Mouse (Mus musculus): ENCODE measurements around the gene Rasal2.
"Not testable (repeated sequence)": the region's sequence is repeated elsewhere in the genome, so short reads cannot be mapped to it uniquely, and the experiment has no call there.

Rasal2 gene

DNA sequence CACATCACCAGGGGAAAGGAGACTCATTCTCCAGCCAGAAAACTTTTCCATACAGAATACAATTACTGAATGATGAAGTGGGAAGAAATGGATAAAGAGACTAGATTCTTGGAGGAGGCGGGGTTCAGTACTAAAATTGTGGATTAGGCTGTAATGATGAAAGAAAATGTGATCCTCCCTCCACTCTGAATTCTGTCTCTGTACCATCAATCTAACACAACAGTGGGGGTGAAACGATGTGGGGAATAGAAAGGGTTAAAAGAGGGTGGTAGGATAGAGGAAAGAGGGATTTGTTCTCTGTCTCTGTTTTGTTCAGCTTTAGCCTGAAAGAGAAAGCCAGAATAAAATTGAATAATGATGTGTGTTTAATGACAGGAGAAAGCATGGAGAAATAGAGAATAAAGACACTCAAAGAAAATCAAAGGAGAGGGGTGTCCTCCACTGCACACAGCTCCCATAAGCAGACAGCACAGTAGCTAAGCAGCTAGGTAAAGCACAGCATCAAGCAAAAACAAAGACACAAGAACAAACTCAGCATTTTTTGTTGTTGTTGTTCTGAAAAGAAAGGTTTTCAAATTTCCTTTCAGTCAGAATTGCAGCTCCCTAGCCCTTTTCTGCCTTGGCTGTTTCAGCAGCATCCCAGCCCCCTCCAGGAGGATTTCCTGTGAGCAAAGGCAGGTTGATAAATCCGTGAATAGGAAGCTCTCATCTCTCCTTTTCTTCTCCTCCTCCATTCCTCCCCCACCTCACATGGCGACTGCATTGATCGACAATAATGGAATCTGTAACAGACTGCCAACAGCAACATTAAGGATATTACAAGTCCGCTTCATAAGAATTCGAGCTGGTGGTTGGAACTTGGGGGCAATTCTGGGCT lies 168.6 kb downstream of the Rasal2 start:
- no peak for DNase-seq (ENCODE audit: low spot score)

DNA sequence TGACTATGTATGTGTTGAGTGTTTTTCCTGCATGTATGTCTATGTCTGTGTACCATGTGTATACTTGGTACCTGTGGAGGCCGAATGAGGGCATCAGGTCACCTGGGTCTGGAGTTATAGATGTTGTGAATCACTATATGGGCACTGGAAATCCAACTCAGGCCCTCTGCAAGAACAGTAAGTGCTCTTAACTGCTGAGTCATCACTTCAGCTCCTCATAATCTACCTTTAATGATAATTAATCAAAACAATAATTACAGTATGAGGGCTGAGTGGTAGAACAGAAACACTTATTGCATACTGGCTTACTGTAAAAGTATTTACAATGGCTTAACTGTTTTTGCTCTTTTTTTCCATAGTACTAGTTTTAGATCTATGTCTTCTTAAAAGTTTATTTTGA lies 172.7 kb downstream of the Rasal2 start:
- no peak for DNase-seq (ENCODE audit: low spot score)

DNA sequence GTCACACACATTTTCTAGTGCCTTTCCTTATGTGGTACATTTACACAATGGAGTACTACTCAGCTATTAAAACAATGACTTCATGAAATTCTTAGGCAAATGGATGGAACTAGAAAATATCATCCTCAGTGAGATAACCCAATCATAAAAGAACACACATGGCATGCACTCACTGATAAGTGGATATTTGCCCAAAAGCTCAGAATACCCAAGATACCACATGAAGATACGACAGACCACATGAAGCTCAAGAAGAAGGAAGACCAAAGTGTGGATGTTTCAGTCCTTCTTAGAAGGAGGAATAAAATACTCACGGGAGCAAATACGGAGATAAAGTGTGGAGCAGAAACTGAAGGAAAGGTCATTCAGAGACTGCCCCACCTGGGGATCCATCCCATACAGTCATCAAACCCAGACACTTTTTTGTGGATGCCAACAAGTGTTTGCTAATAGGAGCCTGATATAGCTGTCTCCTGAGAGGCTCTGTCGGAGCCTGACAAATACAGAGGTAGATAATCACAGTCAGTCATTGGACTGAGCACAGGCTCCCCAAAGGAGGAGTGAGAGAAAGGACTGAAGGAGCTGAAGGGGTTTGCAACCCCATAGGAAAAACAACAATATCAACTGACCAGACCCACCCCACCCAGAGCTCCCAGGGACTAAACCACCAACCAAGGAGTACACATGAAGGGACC lies 175.6 kb downstream of the Rasal2 start:
- DNase-seq (ENCODE audit: low spot score), result not testable (repeated sequence)

DNA sequence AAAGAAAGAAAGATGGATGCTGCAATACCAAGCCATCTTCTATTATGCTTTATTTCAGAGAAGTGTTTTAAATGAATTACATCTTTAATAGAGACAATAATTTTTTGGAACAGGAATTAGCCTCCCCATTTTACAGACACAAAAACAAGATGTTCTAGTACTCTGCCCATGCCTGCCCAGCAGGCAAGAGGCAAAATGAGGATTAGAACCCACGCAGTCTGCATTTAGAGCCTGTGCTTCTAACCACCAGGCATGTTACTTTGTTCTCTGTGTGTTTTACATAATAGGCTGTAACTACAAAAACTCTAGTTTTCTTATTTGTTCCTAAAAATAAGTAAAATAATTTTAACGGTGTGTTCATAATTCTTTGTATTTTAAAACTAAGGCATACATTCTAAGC lies 178.9 kb downstream of the Rasal2 start:
- DNase-seq (ENCODE audit: low spot score), result no peak

DNA sequence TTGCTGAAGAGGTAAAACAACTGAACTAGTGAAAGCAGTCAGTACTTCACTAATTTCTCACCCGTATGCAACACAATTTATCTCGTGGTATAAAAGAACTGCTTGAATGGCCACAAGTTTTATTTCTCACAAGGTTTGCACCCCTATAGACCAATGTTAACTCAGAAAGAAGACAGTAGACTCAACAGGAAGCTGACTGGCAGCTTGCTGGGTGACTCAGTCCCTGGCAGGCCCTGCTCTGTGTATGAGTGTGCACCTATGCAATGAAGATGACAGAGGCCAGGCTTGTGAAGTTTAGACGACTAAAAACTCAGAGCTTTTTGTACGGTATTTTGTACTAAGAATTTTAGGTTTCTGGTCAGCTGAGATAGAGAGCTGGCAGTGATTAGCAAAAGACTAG lies 180.0 kb downstream of the Rasal2 start:
- no peak for DNase-seq (ENCODE audit: low spot score)

DNA sequence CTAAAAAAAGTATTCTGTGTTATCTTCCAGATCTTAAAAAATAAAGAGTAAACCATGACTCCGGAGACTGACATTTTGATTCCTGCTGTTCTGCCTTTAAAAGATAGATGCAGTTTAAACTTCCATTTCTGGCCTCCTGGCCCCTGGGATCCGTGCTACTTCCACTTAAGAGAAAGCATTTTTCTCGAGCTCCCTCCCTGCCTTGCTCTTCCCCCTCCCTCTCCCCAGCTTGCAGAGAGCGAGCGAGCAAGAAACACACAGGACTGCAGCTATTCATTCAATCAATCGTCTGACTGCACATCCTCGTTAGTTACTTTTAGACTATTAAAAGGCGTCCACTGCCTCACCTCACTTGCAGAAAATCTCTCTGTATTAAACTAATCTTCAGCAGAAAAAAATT lies 181.4 kb downstream of the Rasal2 start:
- DNase-seq (ENCODE audit: low spot score), result no peak

DNA sequence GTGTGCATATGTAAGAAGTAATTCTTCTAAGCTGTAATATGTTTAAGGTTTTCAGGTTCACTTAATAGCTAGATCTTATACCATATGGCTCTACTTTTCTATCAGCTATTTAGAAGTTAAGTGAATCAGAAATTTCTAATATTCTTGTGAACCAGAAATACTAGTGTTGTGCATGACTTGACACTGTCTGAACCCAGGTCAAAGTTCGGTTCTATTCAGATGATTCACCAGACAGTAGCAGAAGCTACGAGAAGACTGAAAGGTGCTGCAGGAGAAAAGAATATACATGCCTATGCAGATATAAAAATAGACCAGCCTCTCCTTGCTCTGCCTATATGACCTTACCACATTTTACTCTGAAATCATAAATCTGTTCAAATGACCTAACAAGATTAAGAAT lies 182.0 kb downstream of the Rasal2 start:
- DNase-seq (ENCODE audit: low spot score), result no peak

DNA sequence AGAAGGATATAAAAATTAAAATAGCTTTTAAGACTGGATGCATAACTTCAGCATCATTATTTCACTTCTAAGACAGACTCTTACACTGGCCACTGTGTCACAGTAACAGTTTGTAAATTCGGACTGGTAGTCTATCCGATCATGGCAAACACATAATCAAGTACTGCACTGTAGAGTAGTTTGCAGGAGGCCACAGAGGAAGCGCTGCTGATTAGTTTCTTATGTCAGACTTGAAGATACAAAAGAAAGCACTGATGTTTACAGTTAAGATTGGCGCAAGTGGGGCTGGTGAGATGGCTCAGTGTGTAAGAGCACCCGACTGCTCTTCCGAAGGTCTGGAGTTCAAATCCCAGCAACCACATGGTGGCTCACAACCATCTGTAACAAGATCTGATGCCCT lies 187.4 kb downstream of the Rasal2 start:
- DNase-seq (ENCODE audit: low spot score), result no peak

DNA sequence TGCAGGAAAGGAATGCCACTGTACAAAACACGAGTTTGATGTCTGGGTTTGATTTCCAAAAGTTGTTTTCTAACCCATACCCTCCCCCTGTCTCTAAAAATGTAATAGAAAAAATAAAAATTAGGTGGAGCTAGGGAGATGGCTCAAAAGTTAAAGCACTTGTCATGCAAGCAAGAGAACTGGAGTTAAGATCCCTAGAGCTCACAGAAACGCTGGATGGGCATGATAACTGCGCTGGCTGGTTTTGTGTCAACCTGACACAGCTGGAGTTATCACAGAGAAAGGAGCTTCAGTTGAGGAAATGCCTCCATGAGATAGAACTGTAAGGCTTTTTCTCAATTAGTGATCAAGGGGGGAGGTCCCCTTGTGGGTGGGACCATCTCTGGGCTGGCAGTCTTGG lies 191.5 kb downstream of the Rasal2 start:
- no peak for DNase-seq (ENCODE audit: low spot score)

DNA sequence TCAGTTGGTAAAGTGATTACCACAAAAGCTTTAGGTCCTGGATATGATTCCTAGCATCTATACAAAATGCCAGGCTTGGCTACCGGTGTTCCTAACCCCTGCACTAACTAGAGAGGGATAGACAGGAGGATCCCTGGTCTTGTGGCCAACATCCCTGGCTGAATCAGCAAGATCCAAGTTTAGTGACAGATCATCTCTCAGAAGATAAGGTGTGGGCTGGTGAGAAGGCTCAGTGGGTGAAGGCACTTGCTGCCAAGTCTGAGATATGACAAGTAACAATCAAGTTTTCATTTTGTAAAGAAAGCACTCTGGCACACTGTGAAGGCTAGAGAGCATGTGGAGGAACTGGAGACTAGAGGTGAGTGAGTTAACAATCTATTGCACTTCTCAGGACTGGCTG lies 191.9 kb downstream of the Rasal2 start:
- DNase-seq (ENCODE audit: low spot score), result no peak

DNA sequence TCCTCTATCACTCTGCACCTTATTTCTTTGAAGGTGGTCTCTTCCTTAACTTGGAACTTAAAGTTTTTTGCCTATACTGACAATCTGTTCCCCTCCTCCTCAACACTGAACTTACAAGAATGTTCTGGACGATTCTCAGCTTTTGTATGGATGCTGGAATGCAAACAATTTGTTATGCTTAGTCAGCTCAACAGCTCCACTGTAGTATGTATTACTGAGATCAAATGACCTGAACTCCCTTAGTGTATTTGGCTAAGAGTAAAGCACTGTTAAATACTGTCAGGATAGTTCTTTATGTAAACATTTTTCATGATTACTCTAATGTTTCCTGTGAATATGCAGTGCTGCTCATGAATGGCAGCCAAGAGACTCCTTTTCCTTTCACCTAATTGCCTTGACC lies 203.6 kb downstream of the Rasal2 start:
- no peak for DNase-seq (ENCODE audit: low spot score)

DNA sequence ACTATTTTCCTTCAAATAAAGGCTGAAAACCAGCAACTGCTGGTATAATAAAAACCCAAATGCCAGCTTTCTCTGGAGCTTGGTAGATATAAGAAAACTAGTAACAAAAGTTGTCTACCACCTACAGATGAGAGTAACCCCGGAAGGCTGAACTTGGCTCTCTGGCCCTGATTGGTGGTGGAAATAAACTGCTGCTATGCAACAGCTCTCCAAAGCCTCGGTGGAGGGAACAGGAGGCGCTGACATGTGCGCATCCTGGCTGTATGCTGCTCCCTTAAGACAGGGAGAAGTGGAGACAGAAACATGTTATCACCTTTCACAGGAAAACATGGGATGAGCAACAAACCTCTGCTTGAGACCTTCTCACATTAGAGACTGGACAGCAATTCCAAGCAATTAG lies 206.7 kb downstream of the Rasal2 start:
- DNase-seq (ENCODE audit: low spot score), result no peak

DNA sequence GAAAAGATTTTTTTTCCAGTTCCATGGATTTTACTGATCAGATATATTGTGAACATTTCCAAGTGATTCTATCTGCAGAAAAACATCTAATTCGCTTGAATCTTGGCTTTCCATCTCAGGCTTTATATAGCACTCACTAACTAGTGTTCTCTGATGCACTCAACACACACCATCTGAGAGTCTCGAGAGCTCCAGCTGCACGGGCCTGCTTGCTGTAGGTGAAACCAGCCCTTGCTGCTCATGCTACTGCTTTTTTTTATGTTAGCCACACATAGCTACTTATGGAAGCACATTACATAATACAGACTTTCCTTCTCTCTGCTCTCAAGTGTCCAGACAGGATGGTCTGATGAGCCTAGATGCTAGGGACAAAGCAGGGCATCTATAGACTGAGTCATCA lies 229.4 kb downstream of the Rasal2 start:
- no peak for DNase-seq (ENCODE audit: low spot score)

DNA sequence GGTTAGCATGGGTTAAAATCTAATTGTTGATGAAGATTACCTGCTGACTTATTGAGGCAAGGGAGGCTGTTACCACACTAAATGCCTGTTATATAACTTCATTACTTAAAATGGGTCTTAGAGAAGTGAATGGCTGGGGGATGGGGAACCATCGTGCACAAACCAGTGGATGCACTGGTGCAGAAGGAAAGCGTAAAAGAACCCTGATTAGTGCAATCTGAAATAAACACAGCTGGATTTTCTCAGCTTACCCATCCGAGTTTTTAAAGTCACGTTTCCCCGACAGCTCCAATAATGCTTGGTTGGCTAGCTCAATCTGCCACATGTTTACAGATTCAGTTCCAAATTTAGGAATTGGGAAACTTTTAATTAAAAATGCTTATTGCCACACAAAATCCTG lies 230.0 kb downstream of the Rasal2 start:
- no peak for DNase-seq (ENCODE audit: low spot score)

DNA sequence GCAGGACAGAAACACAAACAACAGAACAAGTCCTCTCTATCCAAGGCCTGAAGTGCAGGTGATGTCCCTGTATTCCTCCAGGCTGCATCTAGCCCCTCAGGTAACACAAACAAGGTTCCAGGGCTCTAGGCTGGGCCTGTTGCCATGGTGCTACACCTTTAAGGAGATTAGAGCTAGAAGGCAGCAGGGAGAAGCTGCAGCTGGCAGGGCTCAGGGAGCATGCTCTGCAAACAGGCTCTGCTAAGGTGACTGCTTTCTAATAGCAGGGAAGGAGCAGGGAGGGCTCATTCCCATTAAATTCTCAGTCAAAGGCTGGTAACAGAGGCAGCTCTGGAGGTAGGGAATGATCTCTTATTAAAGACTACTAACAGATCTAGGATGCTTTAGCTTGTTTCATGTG lies 231.3 kb downstream of the Rasal2 start:
- DNase-seq (ENCODE audit: low spot score), result no peak

DNA sequence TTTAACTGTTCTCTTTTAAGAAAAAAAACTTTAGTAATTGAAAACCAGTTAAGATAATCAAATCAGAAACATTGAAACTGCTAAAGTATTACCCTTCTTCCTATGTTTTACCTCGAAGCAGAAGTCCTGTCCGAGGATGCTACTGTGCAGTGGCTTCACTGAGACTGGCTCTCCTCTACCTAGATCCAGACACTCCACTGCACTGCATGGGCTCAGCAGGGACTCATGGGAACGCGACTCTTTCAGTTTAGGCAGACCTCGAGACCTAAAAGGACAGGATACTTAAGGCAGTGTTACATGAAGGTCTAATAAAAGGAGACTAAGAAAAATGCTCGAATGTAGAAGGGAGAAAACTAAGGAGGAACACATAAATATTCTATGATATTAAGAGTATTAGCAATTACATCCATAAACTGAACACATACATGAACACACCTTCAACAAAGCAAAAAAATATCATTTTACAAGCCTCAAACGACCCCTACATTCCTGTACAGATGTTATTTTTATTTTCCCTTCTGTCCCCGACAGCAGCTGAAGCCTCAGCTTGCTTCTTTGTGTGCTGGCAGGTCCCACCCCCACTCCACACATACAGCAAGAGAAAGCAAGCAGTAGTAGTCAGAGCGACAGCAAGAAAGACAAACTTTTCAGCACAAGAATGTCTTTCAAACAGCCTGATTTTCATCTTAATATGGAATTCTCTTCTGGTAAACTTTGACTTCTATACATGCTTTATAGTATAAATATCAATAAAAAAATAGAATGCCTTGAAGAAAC lies 233.2 kb downstream of the Rasal2 start:
- DNase-seq (ENCODE audit: low spot score), result no peak

DNA sequence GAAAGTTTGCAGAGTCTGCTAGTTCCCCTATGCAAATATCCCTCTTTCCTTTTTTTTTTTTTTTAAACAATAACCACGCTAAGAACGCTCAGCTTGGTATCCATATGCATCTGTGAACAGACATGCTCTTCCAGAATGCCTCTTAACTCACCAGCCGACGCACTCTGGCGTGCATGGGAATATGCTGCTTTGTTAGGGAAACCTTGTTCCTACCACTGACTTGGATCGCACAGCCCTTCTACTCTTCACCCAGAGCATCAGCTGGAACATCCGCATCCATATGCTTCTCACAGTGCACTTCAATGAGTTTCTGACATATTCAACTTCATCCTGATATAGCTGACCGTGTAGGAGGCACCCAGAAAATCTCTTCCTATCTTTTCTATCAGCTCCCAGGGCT lies 243.1 kb downstream of the Rasal2 start:
- DNase-seq (ENCODE audit: low spot score), result no peak

DNA sequence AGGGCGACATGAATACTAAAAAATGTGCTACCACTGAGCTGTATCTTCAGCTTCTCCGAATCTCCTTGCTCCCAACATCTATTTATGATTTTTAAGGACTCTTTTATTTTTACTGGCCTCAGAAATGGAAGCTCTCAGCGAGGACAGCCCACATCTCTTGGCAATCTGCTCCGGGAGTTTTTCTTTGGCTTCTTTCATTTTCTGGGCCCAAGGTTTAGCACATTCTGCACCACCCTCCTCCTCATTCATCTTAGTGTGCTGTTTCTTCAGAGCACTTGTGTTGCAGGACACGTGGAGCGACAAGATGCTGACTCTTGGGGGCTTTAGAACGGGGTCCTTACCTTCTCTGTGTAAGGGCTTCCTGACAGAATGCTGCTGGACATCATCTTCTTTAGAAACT lies 243.5 kb downstream of the Rasal2 start:
- DNase-seq (ENCODE audit: low spot score), result no peak

DNA sequence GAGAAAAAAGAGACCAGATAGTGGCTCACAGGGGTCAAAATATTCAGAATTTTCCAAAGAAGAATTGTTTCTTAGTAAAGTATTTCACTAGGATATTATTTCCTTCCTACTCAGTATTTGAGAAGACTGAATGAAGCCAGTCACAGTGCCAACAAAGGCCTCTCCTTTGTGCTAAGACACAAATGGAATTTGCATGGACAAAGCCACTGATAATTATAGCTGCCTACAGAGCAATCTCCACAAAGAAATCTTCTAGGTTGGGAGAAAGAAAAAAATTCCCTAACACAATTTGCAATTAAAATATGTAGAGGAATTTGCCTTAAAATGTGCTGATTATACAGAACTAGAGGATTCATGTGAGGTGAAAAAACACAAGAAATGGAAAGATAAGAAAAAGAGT lies 258.6 kb downstream of the Rasal2 start:
- no peak for DNase-seq (ENCODE audit: low spot score)

DNA sequence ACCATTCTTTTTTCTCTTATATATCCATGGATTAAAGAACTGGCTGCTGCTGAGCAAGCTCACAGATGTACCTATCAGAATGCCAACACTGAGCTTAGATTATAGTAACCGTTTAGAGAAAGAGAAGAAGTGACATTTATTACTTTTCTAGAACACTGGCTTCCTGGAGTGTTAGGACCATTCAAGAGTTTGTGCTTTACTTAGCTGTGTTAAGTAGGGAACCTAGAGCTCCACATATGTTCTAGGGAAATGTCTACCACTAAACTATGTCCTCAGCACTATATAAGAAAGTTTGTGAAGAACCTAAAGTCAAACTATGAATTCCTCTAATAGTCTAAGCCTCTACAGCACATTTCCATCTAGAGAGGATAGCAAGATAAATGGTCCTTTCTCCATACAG lies 262.3 kb downstream of the Rasal2 start:
- DNase-seq (ENCODE audit: low spot score), result no peak

DNA sequence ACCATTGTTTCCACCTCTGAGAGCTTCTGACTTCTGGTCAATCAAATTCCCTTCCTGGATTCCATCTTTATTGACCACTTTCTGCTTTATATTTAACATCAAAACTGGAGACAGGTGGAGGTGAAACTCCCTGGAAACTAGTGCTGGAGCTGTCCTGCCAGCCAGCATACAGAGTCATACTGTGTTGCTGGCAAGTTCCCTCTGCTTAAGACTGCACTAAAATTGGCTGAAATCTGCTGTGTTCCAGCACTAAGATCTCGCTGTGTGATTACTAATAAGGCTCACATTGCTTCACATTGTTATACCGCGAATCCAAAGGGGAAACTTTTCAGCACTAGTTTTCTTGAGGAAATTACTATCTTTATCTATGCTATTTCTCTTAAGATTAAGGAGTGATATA lies 267.8 kb downstream of the Rasal2 start:
- no peak for DNase-seq (ENCODE audit: low spot score)

DNA sequence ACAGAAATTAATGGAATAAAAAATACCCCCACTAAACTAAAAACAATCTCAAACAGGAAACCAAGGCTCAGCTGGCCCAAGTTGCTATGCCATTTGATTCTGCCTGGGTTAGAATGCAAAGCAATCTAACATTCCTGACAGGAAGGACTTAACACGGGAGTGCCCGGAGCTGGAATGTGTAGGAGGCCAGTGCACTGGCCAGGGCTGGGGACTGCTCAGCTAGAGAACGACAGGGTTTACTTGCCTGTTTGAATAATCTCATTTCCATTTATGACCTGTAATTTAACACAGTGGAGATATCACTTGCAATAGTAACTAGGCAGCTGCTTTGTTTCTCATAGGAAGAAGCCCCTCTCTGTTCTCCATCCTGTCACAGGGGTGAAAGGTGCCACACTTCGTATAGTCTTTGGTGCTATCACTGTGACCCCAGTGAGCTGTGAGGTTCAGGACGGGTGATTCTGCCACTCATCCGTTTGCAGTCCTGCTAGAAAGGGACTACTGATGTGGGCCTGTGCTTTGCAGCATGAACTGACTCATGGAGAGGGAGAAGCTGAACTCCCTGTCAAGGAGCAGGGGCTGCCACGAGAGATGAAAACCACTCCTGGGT lies 269.0 kb downstream of the Rasal2 start:
- no peak for DNase-seq (ENCODE audit: low spot score)

DNA sequence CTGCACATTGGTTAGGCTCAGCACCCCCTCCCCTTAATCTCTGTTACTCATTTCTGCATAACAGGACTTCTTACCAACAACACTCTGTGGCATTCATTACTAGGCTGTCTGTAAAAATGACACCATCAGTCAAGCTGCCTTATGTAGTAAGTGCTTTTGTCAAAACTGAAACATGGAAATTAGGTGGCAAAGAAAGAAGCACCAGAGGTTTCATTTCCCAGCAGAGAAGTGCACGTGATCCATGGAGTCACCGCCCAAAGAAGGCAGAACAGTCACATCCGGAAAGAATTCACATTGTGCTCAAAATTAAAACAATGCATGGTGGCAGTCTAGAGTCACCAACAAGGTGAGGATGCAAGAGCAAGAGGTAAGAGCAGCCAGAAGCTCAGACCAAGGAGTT lies 271.4 kb downstream of the Rasal2 start:
- DNase-seq (ENCODE audit: low spot score), result no peak

Measured in testis, postnatal 14 days (tissue).